Mouse (Mus musculus): ENCODE data around the gene Swi5.
"Not testable (repeated sequence)": the region's sequence is repeated elsewhere in the genome, so short reads cannot be mapped to it uniquely, and the experiment has no call there.

The Swi5 gene

GRCm38 (mm10) chr2:32311443-32312317 lies 23.8 kb upstream of the Swi5 start:
- DNase-seq = no peak

- no peak for DNase-seq
These were observed 22.4 kb upstream of the Swi5 start for GRCm38 (mm10) chr2:32310096-32310845.

DNA sequence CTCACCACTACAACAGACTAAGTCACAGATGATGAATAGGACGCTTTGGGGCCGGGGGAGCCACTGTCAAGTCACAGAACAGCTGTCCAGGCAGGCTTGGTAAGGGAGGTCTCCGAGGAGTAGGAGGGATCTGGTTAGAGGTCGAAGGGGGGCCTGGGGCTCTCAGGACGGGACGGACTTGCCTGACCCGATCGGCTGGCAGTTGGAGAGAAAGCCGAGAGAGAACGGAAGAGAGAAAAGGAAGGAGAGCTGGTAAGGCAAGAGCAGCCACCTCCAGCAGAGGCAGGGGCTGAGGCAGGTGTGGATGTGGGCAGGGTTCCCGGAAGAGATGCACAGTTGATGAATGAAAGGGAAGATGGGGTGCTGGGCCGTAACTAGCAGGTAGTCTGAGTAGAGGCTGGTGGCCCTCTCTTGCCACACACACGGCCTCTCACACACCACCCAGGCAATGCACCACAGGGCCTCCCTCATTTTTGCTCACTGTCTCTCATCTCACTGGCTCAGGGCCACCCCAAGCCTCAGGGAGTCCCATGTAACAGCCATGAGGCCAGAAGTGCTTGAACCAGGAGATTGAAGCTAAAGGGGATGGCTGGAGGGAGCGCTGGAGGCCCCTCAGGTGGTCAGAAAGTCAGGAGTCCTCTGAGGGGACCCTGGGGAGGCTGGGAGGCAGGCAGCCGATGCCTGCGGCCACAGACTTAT lies 21.1 kb upstream of the Swi5 start:
- no peak for DNase-seq

DNA sequence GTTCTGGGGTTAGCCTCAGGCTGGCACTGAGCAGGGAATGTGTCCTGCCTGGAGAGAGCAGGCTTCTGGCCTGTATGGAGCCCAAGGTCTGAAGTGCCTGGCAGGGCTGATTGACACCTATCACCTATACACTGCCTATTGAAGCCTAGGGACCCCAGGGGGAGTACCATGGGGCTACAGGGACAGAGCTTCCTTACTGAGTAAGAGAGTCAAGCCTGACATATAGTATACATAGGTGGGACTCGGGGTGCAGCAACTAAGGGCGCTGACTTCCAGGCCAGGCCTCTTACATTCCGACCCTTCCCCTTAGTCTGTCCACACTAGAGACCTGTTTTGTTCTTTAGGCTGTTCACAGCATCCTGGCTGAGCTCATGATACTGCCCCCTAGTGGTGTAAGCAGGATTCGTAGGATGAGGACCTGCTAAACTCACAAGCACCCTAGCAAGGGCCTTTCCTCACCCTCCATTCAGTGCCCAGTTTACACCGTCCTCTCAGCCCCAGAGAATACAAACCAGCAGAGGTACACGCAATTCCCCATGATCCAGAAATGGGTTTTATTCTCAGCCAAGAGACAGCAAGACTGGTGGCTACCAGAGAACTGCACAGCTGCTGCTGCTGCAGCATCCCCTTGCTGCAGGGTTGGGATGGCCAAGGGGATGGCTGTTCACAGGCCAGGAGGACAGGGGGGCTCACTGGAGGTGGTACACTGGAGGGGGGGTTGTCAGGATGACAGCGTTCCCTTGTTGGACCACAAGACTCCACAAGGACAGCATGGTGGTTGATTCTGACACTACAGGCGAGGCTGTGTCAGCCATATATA lies 20.3 kb upstream of the Swi5 start:
- DNase-seq = peak; percentile 67

DNA sequence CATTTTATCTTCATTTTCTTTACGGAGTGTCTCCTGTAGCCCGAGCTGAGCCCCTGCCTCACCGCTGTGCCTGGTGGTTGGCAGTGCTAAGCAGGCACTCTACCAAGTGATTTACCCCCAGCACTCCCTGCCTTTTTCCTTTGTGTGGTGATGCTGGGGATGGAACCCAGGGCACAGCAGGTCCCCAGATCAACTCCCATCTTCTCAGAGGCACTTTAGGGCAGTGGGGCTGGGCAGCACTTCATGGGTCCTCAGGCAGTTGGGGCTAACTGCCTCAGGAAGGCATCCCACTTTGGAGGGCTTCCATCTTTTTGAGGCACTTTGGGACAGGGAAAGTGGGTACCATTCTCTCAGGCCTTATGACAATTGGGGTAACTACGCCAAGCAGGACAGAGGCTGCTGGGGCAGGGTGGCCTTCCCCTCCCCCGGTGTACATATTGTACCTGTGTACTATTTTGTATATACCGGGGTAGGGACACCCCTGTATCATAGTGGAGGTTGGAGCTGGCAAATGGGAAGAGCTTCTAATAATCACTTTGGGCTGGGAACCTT lies 19.4 kb upstream of the Swi5 start:
- no peak for DNase-seq

DNA sequence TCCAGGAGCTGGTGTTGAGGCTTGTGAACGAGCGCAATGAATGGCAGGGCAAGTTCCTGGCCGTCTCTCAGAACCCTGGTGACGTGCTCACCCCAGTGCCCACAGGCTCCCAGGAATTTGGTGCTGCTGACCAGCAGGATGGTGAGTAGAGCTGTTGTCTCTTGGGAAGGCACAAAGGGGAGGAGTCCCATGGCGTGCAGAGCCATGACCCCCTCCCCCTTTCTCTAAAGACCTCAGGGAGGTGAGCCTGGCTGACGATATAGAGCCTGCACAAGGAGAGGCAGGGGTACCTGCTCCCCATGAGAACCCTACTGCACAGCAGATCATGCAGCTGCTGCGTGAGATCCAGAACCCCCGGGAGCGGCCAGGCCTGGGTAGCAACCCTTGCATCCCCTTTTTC lies 18.3 kb upstream of the Swi5 start:
- DNase-seq = no peak

GRCm38 (mm10) chr2:32305668-32306067 lies 17.8 kb upstream of the Swi5 start:
- no peak for DNase-seq

GRCm38 (mm10) chr2:32304145-32304832 lies 16.4 kb upstream of the Swi5 start:
- no peak for DNase-seq

DNA sequence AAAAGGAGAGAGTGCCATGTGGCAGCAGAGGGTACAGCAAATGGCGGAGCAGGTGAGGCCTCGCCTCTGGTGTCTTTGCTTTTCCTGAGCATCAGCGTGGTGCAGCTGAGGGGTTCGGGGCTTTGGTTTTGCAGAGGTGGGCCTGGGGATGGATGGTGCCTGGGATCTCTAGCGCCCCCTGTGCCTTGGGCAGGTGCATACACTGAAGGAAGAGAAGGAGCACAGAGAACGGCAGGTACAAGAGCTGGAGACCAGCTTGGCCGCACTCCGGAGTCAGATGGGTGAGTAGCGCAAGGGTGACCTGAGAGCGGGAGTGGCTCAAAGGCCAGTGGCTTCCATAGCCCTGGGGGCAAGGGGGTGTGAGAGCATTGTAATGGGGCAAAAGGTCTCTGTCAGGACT lies 15.1 kb upstream of the Swi5 start:
- DNase-seq = no peak

GRCm38 (mm10) chr2:32299469-32299868 lies 11.6 kb upstream of the Swi5 start:
- no peak for DNase-seq

DNA sequence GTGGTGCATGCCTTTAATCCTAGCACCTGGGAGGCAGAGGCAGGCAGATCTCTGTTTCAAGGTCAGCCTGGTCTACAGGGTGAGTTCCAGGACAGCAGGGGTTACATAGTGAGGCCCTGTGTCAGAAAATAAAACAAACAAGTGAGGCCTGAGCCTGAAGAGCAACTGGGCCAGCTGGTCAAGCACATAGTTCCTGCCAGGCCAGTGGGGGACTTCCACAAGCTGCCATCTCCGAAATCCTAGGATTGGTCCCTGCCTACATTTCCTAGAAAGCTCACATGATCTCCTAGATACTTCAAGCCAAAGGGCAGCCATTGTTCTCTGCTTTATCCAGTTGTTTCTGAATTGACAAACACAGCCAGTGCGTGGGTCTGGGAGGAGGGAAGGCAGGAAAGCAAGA lies 8.0 kb upstream of the Swi5 start:
- DNase-seq = not testable (repeated sequence)

DNA sequence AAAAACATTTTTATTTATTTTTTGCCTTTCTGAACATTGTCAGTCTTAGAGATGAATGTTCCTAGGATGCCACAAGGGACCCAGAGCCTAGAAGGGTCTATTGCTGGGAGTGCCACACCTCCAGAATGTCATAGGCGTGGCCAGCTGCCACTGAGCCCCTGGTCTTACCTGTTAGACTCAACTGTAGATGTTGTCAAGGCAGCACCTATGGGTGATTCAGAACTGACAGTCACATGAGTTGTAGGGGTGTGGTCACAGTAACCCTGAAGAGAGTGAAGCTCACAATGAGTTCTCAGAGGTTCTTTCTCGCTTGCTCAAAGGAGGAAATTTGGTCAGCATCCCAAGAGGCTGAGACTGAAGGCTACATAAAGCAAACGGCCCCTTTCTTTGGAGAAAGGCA lies 7.4 kb upstream of the Swi5 start:
- no peak for DNase-seq

- DNase-seq = no peak
These were observed 6.5 kb upstream of the Swi5 start for GRCm38 (mm10) chr2:32294348-32294747.

DNA sequence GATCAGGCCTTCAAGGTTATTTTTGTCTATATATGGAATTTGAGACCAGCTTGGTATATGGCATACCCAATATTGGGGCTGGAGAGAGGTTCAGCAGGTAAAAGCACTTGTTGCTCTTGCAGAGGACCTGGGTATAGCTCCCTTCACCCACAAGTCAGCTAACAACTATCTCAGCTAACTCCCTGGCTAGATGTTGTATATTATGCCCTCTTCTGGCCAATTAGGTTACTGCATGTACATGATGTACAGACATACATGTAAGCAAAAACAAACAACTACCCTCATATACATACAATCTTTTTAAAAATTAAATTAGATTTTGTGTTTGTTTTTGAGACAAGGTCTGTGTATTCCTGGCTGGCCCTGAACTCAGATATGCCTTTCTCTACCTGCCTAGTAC lies 1.7 kb upstream of the Swi5 start:
- no peak for DNase-seq

GRCm38 (mm10) chr2:32288371-32288931 lies 576 bp upstream of the Swi5 start:
- DNase-seq = no peak

- no peak for DNase-seq
These were observed 488 bp downstream of the Swi5 start, which contains the start of gene Golga2 for GRCm38 (mm10) chr2:32287334-32287840. TSS of gene Golga2 (plus strand) at chr2:32287384.

GRCm38 (mm10) chr2:32283986-32284385 lies 3.9 kb downstream of the Swi5 start:
- DNase-seq = no peak

DNA sequence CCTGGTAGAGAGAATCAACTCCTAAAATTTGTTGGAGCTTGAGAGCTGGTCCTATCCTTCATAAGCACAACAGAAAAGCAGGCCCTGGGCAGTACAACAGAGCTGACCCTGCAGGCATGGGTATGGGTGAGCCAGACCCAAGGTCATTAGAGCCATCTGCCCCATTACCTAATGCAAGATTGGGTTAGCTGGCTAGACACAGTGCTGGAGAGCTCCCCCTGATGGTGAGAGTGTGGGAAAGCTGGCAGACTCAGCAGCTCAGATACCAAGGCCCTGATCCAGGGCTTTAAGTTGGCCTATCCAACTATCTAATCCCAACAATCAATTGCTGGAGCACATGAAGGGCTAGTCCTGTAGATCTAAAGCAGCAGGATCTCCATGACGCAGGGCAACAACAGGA lies 5.1 kb downstream of the Swi5 start:
- DNase-seq = no peak

DNA sequence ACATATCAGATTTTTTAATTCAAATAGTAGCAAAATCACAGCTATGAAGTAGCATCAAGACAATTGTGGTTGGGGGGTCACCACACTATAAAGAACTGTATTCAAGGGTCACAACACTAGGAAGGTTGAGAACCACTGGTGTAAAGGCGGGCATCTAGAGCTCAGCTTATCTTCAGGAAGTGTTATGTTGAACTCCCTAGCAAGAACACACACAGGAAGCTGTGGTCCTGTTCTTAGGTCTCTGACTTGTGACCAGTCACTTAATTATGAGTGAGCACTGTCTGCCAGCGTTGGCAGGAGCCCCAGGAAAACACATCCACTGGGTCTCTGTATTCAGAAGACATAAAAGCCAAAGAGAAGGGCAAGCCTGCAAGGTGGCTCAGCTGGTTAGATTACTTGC lies 5.6 kb downstream of the Swi5 start:
- no peak for DNase-seq

DNA sequence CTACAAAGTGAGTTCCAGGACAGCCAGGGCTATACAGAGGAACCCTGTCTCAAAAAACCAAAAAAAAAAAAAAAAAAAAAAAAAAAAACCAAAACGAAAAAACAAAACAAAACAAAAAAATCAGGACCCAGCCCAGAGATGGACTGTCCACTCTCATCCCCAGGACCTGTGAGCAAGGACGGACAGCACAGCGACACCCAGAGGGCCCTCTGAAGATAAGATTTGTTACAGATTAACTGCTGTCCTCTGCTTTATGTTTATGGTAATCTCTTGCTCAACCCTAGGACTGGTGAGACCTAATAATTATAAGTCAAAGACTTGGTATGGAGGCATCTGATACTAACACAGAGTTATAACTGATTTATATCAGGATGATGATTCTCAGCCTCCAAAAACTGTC lies 12.1 kb downstream of the Swi5 start:
- DNase-seq = no peak

DNA sequence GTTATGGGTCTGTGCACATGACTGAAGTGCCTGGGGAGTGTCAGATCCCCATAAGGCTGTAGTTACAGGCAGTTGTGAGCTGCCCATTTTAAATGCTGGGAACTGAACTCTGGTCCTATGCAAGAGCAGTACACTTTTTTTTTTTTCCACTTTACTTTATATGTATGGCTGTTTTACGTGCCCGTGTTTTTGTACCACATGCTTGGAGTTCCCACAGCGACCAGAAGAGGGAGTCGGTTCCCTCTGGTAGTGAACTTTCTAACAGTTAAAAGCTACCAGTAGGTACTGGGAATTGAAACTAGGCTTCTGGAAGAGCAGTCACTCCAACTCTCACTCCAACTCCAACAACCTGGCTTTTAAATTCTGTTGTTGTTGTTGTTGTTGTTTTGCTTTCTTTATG lies 27.2 kb downstream of the Swi5 start:
- peak; percentile 49 for DNase-seq
